Mouse (Mus musculus): ENCODE results near the gene A030014E15Rik.

DNA sequence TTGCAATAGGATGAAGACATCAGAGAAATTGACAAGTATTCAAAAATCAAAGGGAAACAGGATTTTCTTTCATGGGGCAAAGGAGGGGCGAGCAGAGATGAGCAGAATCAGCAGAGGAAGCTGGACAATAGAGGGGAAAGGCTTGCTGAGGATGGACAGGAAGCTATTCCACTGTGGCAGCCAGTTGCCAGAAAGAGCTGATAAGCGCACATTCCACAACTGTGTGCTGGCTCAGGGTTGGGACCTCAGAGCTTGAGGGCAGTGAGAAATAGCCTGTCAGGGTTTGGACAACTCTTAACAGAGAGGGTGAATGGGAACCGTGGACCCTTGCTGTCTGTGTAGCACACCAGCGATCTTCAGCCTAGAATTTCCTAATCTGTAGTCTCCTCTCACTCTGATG, 47.3 kb downstream of the A030014E15Rik start:
- TF ChIP-seq POLR2A (IDR thresholded peaks at IDR 0.05; ENCODE audit: insufficient read length, low read depth) (no peak), MYOD1 (IDR thresholded peaks at IDR 0.05; ENCODE audit: control insufficient read depth in 1 of 3, insufficient read length in 2 of 3, low read depth in 2 of 3) (no peak), MAX (IDR thresholded peaks at IDR 0.05; ENCODE audit: low read depth) (no peak), E2F4 (IDR thresholded peaks at IDR 0.05; ENCODE audit: insufficient read depth) (no peak), REST (IDR thresholded peaks at IDR 0.05; ENCODE audit: insufficient read depth, insufficient read length) (no peak), USF1 (IDR thresholded peaks at IDR 0.05; ENCODE audit: low read depth) (no peak), MYOG (IDR thresholded peaks at IDR 0.05; ENCODE audit: control insufficient read depth in 1 of 3, insufficient read depth in 1 of 3, insufficient read length in 2 of 3, low read depth in 2 of 3) (no peak), POLR2AphosphoS2 (IDR thresholded peaks at IDR 0.05; ENCODE audit: insufficient read length, low read depth) (no peak), TCF12 (IDR thresholded peaks at IDR 0.05; ENCODE audit: insufficient read depth, poor library complexity, severe bottlenecking) (no peak), TCF3 (IDR thresholded peaks at IDR 0.05; ENCODE audit: insufficient read length, low read depth) (no peak), SRF (IDR thresholded peaks at IDR 0.05; ENCODE audit: control insufficient read depth, insufficient read length, low read depth) (no peak)
